Mouse (Mus musculus) bone marrow, adult 2 months (tissue): ENCODE data around the gene D930020B18Rik. TPM values are rescaled to one million over a fixed set of nuclear protein-coding genes. Genes with fewer than 3 reads are reported as not detected.

Experiments used
- H3K27ac ChIP-seq: fragments of 200-500 bp; 2 replicates; pipeline ENCODE4 v1.5.1; 2012; ENCODE audit warnings: low read depth, mild to moderate bottlenecking, control low read depth, inconsistent platforms, low read length; ENCODE audit not compliant: control insufficient read depth, poor library complexity, insufficient read depth
- H3K4me1 ChIP-seq: fragments of 200-500 bp; 2 replicates; pipeline ENCODE4 v1.6.1; 2011; ENCODE audit warnings: low read length; ENCODE audit not compliant: control insufficient read depth, insufficient read depth
- H3K4me3 ChIP-seq: fragments of 200-500 bp; replicated peaks from 2 replicates; pipeline ENCODE3; 2011; ENCODE audit warnings: mild to moderate bottlenecking, low read depth, low read length, control low read depth; ENCODE audit not compliant: control insufficient read depth
- CTCF ChIP-seq: fragments of 200-500 bp; IDR thresholded peaks from 2 replicates; pipeline ENCODE4 v1.5.1; 2011; ENCODE audit warnings: low read length, control low read depth; ENCODE audit not compliant: control insufficient read depth, insufficient read depth
- POLR2A ChIP-seq: fragments of 200-500 bp; IDR thresholded peaks from 2 replicates; pipeline ENCODE4 v1.6.1; 2011; ENCODE audit warnings: low read depth, mild to moderate bottlenecking, control low read depth, low read length, borderline replicate concordance; ENCODE audit not compliant: control insufficient read depth
- WGBS: fragments of 180-500 bp; shearing (Covaris S2); methylation state at CpG from one replicate; pipeline ENCODE4 v1.1.7; 2018; 5-methylcytosine and 5-hydroxymethylcytosine counted together
- polyA plus RNA-seq: library from polyadenylated mRNA; stranded (reverse); fragments of >200 nt; gene quantifications from 2 replicates; pipeline ENCODE4 v1.2.4, GENCODE M21; 2011; ENCODE audit warnings: low replicate concordance; ENCODE audit not compliant: missing spikeins, insufficient read depth, insufficient read length

Gene D930020B18Rik
- polyA plus RNA-seq, 1 experiment: not detected

DNA sequence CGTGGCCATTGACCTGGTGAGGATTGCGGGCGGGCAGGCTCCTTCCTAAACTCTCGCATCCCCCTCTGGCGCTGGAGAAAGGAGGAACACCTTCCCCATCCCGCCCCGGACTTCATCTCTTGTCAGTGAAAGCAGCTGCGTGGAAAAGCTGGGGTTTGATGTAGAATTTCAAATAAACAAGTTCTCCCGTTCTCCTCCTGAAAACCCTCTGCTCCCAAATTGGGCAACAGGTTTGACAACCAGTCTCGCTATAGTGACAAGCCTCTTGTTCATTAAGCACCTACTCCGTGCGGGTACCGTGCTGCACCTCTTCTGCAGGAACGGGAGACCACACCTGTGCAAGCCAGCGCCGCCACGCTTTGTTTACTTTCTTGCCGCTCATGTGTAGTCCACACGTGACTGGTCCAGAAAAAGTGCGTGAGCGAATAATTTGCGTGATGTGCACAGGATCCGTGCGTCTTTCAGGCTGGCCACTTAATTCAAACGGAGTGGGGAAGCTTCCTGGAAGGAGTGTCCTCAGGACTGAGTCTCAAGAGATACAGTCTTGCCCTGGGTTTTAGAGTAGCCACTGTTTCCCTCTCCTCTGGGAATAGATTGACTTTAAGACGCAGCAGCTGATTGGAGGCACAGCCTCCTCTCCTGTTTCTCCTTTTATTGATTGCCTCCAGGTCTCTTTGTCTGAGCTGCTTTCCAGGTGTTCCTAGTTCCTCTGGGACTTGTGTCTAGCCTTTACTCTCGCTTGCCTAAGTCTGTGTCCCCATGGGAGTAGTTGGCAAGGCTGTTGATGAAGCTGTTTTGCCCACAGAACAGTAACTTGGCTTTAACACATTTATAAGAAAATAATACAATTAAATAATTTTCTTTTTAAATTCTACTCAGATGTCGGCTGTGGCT, 913 bp downstream of the D930020B18Rik start:
- no peak overlapping the region for H3K4me3 ChIP-seq
- H3K4me1 ChIP-seq: no peaks in the 10 kb centered on the region; the same call in 1 of the 2 replicates
- TF ChIP-seq CTCF (no peak), POLR2A (no peak)
- H3K27ac ChIP-seq: no peak overlapping the region
- WGBS: 12% methylated on average over 28 of the region's 28 CpGs

DNA sequence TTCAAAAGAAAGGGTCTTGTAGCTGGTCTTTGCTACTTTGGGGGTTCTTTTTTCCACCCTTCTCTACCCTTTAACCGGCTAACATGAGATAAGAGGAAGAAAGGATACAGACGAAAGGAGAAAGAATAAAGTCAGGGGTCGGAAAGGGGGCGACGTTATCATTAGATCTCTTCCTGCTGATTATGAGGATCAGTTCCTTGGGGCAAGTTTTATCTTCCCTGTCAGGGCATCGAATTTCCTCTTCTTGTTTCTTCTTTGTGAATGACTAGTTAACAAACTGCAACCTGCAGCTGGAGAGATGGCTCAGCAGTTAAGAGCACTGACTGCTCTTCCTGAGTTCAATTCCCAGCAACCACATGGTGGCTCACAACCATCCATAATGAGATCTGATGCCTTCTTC, 4.9 kb downstream of the D930020B18Rik start:
- TF ChIP-seq CTCF (no peak), POLR2A (no peak)
- Histone ChIP-seq H3K27ac (no peak overlapping the region), H3K4me3 (no peak overlapping the region), H3K4me1 (no peaks in the 10 kb centered on the region)
- 16% methylated on average over 6 of the region's 6 CpGs for WGBS

DNA sequence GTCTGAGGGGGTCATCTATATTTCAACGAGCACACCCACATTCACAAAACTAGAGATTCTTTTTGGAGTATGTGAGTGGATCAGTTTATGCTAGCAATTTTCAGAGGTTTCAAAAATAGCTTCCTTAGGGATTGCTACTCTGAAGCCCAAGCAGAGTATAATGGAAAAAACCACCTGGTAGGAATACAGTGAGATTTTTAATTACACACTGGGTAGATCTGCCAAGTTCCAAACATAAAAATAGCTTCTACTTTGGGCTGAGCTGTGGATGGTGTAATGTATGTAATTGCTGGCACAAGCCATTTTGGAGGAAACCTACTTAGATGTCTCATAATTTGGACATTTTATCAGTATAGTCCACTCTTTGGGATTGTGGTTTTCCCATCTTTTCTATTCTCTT, 11.7 kb downstream of the D930020B18Rik start:
- 71% methylated on average over 1 of the region's 1 CpGs for WGBS

DNA sequence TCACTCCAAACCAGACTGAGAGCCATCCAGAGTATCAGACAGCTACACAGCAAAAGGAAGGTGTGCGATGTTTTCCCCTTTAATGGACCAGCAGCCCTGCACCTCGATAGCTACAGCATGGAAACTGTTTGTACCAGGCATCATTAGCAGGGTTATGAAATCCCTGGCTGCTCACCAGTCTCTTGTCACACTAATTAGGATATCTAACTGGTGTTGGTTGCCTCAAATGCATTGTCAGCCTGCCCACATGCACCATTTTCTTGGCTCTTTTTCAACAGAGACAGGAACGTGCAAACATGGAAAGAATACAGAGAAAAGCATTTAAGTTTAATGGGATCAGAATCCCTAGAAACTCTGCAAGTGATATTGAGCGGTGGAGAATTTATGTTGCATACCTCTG, 14.5 kb downstream of the D930020B18Rik start:
- no peak for TF ChIP-seq CTCF
- no peak for TF ChIP-seq POLR2A
- Histone ChIP-seq H3K27ac (no peak overlapping the region), H3K4me3 (no peak overlapping the region), H3K4me1 (no peaks in the 10 kb centered on the region)
- WGBS: 78% methylated on average over 4 of the region's 4 CpGs

More for the DNA sequence above, 11.7 kb downstream of the D930020B18Rik start:
- Histone ChIP-seq H3K27ac (no peak overlapping the region), H3K4me3 (no peak overlapping the region), H3K4me1 (no peaks in the 10 kb centered on the region)
- TF ChIP-seq CTCF (no peak), POLR2A (no peak)

DNA sequence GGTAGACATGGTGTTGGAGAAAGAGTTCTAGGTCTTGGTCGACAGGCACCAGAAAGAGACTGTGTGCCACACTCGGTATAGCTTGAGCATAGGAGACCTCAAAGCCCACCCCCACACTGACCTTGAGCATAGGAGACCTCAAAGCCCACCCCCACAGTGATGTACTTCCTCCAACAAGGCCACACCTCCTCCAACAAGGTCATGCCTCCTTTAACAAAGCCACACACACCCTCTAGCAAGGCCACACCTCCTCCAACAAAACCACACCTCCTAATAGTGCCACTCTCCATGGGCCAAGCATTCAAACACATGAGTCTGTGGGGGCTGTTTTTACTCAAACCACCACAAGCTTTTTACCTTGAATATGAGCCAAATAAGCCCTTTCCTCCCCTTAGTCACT, 21.3 kb downstream of the D930020B18Rik start:
- no peak overlapping the region for H3K4me3 ChIP-seq
- no peak for TF ChIP-seq POLR2A
- TF ChIP-seq CTCF: no peak
- 82% methylated on average over 2 of the region's 2 CpGs for WGBS
- no peaks in the 10 kb centered on the region for H3K4me1 ChIP-seq
- no peak overlapping the region for H3K27ac ChIP-seq

DNA sequence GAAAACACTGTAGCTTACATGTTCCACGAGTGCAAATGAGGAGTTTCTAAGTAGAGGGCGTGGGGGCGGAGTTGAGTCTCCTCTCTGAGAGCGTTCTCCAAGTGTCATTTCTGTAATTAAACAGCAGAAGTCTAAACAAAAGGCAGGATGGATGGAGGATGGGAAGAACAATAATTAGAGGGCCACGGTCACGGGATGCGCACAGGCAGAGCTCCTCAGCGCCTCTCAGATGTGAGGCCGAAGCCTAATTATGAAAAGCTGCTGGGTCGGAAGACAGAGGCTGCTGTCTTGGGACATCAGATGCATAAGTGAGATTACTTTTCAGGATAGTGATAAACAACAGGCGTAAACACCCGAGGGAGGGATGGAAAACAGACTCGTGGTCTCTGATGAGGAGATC, 22.2 kb downstream of the D930020B18Rik start:
- 80% methylated on average over 13 of the region's 13 CpGs for WGBS
- TF ChIP-seq CTCF (no peak), POLR2A (no peak)
- Histone ChIP-seq H3K4me3 (no peak overlapping the region), H3K27ac (no peak overlapping the region), H3K4me1 (no peaks in the 10 kb centered on the region)

DNA sequence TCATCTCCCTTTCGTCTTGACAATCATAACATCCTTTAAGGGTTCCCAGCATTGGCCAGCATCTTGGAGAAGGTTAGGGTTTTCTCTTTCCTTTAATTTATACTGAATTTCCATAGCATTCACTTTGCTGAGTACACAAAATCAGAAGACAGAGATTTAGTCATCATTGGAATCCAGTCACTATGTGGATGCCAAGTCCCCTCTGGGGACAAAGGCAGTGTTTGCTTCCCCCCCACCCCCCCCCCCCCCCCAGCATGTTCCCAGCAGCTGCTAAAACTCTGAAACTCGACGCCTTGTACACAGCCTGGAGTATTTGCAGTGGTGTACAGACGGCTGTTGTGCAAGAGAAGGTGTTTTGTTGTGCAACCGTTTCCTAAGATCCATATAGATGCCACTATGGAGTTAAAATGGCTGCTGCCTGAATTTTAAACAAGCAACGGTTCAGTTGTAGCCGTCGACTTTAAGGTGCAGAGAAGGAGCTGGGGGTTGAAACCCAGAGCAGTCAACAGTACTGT, 24.3 kb downstream of the D930020B18Rik start:
- no peak overlapping the region for H3K27ac ChIP-seq
- H3K4me1 ChIP-seq: no peaks in the 10 kb centered on the region
- 51% methylated on average over 8 of the region's 8 CpGs for WGBS
- no peak for TF ChIP-seq POLR2A
- TF ChIP-seq CTCF: no peak
- H3K4me3 ChIP-seq: no peak overlapping the region

DNA sequence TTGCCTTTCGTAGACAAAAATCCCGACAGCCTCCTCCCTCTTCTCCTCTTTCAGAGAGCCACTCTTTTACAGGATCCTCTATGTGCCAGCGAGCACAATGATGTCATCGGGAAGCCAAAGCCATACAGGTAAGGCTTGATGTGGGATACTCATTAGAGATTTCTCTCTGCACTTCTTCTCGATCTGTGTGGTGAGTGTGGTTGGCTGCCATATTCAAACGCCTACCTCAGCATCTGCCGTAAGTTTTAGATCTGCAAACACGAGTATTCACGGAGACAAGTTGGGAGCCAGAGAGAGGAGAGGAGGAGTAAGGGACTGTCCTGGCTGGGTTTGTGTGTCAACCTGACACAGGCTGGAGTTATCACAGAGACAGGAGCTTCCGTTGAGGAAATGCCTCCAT, 27.7 kb downstream of the D930020B18Rik start:
- WGBS: 84% methylated on average over 10 of the region's 10 CpGs
- Histone ChIP-seq H3K4me1 (no peaks in the 10 kb centered on the region), H3K27ac (no peak overlapping the region), H3K4me3 (no peak overlapping the region)
- TF ChIP-seq CTCF (no peak), POLR2A (no peak)
